Mouse (Mus musculus) gastrocnemius, postnatal 36 days (tissue): Measurements from ENCODE around the gene Rpgrip1. TPM values are rescaled to one million over a fixed set of nuclear protein-coding genes. Genes with fewer than 3 reads are reported as not detected.

Source experiments
- DNase-seq, 2 experiments: peaks; one replicate each; pipeline ENCODE4 v3.0.0; 2022
- intact Hi-C: fragments of 180-260 bp; cut with DNase I; formaldehyde crosslinking; loops from one replicate; pipeline ENCODE4 v1.15.1; 2025
- total RNA-seq, 2 experiments: library from RNA; stranded (reverse); gene quantifications; 2 replicates each; pipeline ENCODE4 v1.2.3; 2021

The Rpgrip1 gene
- total RNA-seq, 2 experiments from 2014 or later: not detected

DNA sequence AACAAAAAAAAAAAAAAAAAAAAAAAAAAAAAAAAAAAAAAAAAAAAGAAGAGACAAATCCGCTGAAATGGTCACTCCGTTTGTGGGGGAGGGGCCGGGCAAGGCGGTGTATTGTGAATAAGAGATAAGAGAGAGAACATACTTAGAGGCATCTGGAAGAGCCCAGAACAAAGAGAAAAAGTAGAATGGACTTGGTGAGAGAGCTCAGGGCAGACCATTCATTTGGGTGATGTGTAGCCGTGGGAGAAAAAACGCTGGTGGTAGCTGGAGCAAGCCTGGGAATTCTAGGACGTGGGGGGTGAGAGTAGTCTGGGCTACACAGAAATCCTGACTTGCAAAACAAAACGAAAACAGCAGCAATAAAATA, 7.9 kb downstream of the Rpgrip1 start:
- intact Hi-C loops: no loop called here
- no peak for DNase-seq

DNA sequence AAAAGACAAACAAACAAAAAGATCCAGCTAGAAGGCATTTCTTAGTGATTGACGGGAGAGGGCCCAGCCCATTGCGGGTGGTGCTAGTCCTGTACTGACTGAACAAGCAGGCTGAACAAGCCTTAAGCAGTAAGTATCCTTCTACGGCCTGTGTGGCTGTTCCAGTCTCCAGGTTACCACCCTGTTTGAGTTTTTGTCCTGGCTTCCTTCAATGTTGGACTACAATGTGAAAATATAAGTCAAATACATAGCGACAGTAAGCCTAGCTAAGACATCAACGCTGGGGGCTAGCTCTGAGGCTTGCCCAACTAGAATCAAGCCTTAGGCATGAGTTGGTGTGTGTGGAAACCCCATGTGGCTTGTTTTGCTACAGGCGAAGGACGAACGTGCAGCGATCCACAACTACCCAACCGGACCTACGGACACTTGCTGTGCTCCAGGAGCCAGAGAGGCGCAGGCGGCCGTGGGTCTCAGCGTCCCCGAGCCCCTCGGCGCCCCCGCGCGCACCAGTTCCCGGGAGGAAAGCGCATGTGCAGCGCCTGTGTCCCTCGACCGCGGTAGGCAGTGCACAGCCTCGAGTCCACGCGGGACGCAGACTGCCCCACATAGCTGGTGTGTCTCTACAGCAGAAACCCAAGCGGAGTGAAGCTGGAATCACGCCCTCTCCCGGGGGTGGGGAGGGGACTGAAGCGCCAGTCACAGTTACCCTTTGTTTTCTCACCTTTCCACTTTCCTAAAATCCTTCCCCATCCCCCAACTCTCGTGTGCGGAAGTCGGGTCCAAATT, 8.5 kb downstream of the Rpgrip1 start:
- intact Hi-C loops: no loop called here
- DNase-seq: peak; percentile 8 to 28

DNA sequence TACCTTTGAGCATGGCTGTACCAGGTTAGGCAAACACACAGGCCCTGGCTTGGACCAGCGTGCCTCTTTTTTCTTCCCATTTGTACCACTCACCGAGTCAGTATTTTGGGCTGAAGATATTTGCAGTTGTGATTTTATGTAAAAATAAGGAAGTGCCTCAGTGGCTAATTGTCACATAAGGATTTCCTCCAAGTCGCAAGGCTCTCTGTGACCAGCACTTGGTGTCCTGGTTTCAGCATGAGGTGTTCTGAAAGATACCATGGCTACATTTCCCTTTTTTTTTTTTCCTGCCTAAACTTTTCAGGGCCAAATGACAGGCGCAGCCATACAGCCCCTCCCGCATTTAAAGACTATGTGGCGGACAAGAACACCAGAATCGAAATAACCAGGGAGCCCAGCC, 9.7 kb downstream of the Rpgrip1 start:
- intact Hi-C loops: loop anchor here (5.0 kb wide), 1 partner anchor 77 kb away; the partner anchor contains the start of gene Supt16
- DNase-seq: no peak

DNA sequence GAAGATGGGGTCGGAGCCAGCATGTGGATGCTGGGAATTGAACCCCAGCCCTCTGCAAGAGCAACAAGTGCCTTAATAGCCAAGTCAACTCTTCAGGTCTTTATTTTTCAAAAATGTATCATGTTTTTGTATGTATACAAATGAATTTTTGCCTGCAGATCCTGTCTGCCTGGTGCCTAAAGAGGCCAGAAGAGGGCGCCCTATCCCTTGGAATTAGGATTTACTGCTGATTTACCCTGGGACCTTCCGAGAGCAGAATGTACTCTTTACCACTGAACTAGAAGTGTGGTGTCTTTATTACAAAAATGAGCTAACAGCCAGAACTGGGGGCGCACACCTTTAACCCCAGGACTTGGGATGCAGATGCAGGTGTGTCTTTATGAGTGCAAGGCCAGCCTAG, 13.4 kb downstream of the Rpgrip1 start:
- intact Hi-C loops: loop anchor here (2.0 to 5.0 kb wide), 2 partner anchors 73 to 215 kb away; partner anchors contain the start of gene Supt16

DNA sequence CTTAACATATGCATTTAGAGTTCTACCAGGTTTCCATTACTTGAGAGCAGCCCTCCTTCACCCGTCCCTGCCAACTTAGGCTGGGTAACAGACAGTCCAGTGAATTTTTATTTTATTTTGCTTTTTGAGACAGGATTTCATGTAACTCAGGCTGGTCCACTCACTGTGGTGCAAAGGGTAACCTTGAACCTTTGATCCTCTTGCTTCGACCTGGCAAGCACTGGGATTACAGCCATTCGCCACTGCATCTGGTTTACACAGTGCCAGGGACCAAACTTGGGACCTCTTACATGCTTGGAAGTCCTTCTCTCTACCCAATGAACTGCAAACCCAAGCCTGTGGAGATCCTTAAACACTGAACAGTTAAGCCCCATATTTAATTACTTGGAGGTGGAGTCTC, 14.1 kb downstream of the Rpgrip1 start:
- no peak for DNase-seq
- intact Hi-C loops: loop anchor here (2.0 to 5.0 kb wide), 2 partner anchors 73 to 214 kb away; partner anchors contain the start of gene Supt16

More for the DNA sequence above, 13.4 kb downstream of the Rpgrip1 start:
- DNase-seq: peak; percentile 31

DNA sequence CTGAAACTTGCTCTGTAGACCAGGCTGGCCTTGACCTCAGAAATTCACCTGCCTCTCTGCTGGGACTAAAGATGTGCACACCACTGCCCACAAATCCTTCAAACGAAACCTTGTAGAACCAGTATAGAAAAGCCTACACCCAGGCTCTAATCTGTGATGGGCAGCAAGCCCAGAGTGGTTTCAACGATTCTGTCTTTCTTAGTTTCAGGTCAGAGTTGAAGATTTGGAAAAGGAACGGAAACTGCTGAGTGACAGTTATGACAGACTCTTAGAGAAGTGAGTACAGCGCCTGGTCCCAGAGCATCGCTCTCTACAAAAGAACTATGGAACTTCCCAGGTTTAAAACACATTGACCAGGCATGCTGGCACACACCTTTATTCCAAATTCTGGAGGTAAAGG, 23.1 kb downstream of the Rpgrip1 start:
- intact Hi-C loops: no loop called here
- no peak for DNase-seq

DNA sequence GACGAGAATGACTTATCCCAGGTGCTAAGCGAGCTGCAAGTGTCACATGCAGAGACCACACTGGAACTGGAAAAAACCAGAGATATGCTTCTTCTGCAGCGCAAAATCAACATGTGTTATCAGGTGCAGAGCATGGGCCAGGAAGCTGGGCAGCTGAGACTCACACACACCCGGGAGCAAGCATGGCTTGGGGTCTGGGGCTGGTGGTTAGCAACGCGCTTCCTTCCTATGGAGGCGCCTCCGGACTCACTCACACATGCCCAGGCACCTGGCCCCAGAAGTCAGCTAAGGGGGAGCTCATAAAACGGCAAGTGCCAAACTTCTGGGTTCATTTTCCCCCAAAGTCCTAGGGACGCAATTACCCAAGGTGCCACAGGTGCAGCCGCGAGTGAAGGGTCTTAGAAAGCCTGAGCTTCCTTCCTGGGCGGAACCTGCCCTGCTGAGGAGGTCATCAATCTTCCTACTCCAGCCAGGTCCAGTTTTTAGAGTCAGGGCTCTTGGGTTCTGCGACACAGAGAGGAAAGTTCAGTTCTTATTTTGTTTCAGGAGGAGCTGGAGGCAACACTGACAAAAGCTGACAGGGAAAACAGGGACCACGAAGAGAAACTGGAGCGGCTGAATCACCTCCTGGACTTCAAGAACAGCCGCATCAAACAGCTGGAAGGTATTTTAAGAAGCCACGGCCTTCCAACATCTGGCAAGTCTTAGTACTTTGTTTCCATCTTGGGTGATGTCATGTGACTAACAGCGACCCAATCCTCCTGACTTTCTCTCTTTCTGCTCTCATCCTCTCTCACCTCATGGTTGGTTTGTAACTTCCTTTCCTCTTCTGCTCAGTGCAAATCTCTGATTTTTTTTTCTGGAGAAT, 30.3 kb downstream of the Rpgrip1 start:
- DNase-seq: no peak
- intact Hi-C loops: no loop called here

DNA sequence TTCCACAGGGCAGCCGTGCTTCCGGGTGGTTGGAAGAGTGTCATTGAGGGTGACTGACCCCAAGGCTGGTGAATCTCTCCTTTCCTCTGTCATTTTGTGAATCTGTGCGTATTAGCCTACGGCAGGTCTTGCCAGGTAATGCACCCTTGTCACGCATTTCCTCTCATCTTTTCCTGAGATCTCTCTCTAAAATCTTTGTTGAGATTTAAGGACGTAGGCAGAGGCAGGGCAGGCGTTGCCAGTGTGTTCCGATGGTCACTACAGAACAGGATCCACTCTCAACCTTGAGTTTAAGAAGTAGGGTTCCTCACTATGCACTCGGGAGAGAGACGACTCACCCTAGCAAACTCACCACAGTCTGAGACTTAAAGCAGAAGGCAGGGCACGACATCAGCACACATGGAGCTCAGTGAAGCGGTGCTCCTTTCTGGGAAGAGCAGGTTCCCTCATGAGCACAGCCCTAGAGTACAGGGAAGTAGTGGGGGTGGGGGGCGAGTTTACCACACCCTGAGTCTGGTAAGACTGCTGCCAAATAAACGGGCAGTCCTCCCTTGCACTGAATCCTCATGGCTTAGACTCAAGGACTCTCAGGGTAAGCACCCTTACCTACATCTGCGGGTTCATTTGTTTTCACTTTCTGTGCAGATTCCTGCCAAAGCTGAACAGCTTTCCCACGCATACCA, 31.1 kb downstream of the Rpgrip1 start:
- intact Hi-C loops: no loop called here
- DNase-seq: no peak

DNA sequence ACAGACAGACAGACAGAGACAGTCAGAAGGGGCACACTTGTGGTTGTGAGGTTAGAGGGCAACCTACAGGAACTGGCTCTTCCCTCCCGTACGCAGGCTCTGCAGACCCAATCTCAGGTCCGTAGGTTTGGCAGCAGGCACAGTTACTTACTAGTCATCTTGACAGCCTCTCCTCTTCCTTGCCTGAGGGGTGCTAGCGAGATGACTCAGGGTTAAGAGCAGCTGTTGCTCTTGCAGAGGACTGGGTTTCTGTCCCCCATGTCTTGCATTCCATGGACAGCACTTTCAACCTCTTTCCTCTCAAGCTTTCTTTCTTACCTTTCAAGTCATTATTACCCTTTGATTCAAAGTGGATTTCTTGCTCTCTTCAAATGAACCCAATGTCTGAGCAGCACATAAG, 33.7 kb downstream of the Rpgrip1 start:
- no peak for DNase-seq
- intact Hi-C loops: no loop called here

DNA sequence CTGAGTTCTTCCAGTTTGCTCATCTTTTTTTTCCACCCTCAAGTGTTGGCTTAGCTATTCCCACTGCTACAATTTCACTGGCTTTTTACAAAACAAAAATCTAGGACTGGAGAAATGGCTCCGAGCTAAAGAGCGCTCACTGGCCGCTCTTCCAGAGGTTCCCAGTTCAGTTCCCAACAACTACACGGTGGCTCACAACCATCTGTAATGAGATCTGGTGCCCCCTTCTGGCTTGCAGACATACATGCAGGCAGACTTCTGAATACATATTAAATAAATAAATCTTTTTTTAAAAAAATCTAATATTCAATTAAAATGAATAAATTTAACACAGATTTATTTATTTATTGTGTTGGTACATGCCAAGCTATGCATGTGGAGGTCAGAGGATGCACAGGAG, 36.0 kb downstream of the Rpgrip1 start:
- intact Hi-C loops: no loop called here

DNA sequence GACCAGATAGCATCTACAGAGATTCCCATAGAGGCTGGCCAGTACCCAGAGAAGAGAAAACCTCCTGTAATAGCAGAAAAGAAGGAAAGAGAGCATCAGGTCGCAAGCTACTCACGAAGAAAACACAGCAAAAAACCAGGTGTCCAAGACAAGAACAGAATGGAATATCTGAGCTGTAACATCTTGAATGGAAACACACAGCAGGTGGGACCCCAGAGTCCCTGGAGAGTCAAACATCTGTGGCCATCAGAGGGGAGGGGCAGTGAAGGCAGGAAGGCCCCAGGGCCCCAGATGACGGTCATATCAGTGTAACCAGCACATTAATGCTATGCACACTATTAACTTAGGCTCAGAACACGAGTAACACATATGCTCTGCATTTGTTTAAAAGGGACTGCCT, 39.4 kb downstream of the Rpgrip1 start:
- DNase-seq: no peak
- intact Hi-C loops: no loop called here

More for the DNA sequence above, 36.0 kb downstream of the Rpgrip1 start:
- DNase-seq: no peak

DNA sequence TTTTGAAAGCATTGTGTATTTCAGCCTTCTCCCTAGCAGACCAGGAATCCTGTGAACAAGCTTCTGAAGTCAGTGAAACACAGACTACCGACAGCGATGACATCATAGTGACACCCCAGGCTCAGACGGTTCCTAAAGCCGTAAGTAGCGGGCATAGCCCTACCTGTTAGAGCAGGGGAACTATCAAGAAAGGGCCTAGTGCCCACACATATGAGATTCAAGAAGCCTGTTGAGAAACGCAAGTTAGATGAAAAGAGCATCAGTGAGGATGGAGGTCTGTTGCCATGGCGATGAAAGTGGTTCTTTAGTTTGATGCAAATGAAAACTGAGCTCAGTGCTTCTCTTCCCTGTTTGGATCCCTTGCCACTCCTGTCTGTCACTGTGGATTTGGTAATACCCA, 41.7 kb downstream of the Rpgrip1 start:
- intact Hi-C loops: no loop called here

DNA sequence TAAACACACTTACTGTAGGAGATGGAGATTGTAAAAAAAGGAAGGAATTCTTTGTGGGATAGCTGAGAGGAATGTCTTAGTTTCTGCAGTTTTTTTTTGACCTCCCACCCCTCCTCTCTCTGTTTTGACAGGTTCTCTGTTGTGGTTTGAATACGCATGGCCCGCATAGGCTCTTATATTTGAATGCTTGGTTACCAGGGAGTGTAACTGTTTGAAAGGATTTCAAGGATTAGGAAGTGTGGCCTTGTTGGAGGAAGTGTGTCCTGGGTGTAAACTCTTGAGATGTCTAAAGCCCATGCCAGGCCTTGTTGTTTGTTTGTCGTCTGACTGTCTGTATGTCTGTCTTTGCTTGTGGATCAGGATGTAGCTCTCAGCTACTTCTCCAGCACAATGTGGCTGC, 42.1 kb downstream of the Rpgrip1 start:
- intact Hi-C loops: no loop called here
- no peak for DNase-seq

More for the DNA sequence above, 41.7 kb downstream of the Rpgrip1 start:
- DNase-seq: no peak

DNA sequence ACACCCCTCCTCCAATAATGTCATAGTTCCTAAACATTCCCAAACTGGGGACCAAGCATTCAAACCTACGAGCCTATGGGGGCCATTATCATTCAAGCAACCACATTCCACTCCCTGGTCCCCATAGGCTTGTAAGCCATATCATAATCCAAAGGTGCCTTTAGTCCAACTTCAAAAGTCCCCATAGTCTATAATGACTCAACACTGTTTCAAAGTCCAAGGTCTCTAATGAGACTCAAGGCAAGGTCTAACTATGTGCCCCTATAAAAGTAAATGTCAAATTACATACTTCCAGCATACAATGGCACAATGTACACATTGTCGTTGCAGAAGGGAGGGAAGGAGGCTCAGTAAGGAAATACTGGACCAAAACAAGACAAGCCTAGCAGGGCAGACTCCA, 44.5 kb downstream of the Rpgrip1 start:
- no peak for DNase-seq
- intact Hi-C loops: no loop called here

DNA sequence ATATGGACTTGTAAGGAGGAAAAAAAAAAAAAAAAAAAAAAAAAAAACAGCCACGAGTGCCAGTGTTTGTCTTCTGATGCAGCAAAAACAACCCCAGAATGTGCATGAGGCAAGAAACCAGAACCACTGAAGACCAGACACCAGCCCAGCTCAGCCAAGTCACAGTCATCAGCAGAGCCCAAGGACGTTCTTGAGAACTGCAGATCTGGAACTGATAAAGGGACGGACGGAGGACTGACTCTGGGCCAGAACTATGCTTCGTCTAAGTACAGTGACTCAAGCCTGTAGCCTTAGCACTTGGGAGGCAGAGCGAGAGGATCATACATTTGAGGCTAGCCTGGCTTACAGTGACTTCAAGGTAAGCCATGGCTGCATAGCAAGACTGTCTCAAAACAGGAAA, 50.4 kb downstream of the Rpgrip1 start:
- intact Hi-C loops: no loop called here
- no peak for DNase-seq

DNA sequence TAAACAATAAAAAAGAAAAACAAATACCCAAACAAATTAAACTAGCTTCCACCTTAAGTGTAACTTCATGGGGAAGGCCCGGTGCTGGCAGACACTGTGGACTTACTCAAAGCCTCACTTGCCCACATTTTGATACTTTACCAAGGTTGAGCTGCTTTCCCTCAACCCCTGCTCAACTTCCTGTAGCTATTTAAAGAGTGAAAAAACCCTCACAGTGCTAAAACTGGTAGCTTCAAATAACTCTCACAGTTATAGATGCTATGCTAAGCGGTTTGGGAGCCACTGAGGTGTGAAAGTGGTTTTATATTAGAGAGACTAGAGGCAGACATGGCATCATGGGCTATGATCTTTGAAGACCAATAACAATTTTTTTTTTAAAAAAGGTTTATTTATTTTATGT, 56.1 kb downstream of the Rpgrip1 start:
- intact Hi-C loops: no loop called here
- DNase-seq: no peak

DNA sequence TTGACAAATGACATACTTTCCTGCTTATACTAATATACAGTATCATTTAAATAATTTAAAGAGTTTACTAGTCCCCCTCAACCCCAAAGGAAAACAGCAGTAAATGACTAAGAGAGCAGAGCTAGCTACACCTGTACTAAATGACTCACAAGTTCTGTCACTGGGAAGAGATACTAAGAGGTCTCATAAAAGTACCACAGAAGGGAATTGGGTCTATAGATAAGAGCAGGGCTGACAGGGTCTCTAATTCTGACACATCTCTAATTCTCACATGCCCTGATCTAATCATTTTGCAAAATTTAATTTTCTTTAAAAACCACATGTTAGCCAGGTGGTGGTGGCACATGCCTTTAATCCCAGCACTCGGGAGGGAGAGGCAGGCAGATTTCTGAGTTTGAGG, 78.3 kb downstream of the Rpgrip1 start:
- intact Hi-C loops: no loop called here
- no peak for DNase-seq

DNA sequence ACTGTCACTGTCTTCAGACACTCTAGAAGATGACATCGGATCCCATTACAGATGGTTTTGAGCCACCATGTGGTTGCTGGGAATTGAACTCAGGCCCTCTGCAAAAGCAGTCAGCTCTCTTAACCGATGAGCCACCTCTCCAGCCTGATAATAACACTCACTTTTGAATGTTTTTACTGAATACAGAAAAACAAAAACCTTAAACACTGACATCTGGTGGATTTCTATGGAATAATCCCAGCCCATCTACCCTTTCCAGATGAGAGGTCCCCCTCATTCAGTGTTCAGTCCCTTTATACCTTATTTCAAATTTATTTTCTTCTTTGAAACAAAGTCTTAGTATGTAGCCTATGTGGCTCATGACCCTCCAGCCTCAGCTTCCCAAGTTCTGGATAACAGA, 79.0 kb downstream of the Rpgrip1 start:
- intact Hi-C loops: no loop called here
- no peak for DNase-seq

DNA sequence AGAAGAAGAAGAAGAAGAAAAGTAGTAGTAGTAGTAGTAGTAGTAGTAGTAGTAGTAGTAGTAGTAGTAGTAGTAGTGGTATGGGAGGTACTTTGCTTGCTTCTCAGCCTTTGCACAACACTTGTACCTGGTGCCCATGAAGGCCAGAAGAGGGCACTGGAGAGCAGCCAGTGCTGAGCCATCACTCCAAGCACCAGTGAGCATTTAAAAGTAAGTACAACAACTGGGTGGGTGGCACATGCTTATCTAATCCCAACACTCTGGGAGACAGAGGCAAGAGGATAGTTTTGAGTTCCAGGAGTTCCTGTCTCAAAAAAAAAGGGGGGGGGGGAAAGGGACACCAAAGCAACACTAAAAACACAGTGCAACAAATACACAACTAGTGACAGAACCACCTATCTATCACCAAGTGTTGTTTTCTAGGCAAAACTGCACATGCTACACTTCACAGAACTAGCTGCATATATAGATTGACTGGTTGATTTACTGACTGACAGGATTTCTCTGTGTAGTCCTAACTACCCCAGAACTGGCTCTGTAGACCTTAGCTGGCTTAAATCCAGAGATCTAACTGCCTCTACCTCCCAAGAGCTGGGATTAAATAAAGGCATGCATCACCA, 80.3 kb downstream of the Rpgrip1 start:
- DNase-seq: no peak
- intact Hi-C loops: no loop called here

DNA sequence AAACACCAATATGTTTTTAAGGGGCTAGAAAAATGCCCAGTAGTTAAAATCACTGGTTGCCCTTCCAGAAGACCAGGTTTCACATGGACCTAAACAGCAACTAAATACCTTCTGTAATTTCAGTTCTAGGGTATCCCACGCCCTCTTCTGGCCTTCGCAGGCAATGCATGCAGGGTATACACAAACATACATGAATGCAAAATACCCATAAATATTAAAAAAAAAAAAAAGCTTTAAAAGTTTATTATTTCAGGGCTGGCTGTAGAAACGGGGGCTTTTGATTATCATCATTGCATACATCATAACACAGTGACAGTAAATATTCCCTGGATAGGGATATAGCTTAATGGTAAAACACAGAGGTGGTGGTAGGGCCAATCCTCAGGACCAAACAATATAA, 85.2 kb downstream of the Rpgrip1 start:
- intact Hi-C loops: loop anchor here (5.0 kb wide), 1 partner anchor 73 kb away; no protein-coding TSS in a partner anchor
- DNase-seq: no peak
